Mouse (Mus musculus) lung, adult 2 months (tissue): ENCODE measurements around the gene Eno2.

Experiments used
- CTCF ChIP-seq: fragments of 200-500 bp; IDR thresholded peaks from 2 replicates; pipeline ENCODE4 v1.5.1; 2011; ENCODE audit warnings: mild to moderate bottlenecking, low read length, control low read depth; ENCODE audit not compliant: insufficient read depth
- POLR2A ChIP-seq: fragments of 200-500 bp; IDR thresholded peaks from 2 replicates; pipeline ENCODE4 v1.6.1; 2011; ENCODE audit warnings: low read depth, mild to moderate bottlenecking, control low read depth, low read length, borderline replicate concordance; ENCODE audit errors: extremely low read depth

DNA sequence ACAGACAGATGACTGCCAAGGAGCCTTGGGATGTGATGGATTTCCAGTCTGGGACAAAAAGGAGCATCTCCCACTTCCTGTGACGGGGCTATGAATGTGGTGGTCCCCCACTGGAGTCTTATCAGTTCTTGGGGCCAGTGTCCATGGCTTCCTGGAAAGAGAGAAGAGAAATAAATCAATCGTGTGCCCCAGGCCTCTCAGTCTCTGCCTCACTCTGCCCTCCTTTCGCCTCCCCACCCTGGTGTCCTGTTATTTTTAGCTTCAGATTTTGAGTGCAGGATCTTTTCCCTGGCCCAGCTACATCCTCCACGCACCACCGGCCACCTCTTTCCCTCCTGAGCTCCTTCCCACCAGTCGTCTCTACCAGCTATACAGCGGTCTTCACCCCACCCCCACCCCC lies 540 bp upstream of the Eno2 start:
- TF ChIP-seq CTCF: no peak
- no peak for TF ChIP-seq POLR2A
